Mouse (Mus musculus) skeletal muscle tissue, postnatal 0 days (tissue): ENCODE measurements around the gene Kcnc4. TPM values are rescaled to one million over a fixed set of nuclear protein-coding genes. Genes with fewer than 3 reads are reported as not detected.

Source experiments
- polyA plus RNA-seq: library from polyadenylated mRNA; unstranded; fragments of >200 nt; fragmentation: Nextera tagmentation; extraction: Ambion mirVana; gene quantifications from 2 replicates; pipeline ENCODE4 v1.2.1, GENCODE M21; 2015

Gene Kcnc4
- 5.6 and 6.5 TPM in 2 replicates for polyA plus RNA-seq

DNA sequence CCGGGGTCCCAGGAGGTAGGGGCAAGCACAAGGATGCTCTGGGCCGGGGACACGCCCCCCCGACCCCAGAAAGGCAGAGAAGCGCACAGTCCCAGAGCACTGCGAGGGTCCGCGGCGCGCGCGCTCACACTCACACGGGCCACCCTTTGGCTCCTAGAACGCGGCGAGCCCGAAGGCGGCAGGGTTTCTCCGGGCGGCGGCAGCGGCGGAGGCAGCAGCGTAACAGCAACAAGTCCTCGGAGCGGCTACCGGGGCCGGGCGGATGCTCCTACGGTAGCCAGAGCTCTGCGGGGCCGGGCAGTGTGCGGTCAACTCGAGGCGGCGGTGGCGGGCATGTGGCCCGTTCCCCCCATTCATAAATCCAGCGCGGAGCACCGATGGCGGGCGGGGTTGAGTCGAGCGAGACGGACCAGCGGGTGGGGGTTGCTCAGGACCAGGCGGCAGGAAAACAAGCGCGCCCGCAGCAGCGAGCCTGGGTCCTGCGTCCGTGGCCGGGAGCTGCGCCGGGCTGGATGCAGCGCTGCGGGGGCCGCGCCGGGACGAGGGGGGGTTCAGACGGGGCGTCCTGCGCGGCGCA is at the start of gene Kcnc4:
Gene Kcnc4 (minus strand): TSS at position 357 of the 577 bp plus-strand sequence.

Other genes starting within 250 kb of the Kcnc4 start
- 1.0 TPM in 1 of 2 replicates, not detected in the other for gene Cym, start 237.8 kb downstream of the Kcnc4 start, polyA plus RNA-seq
- not detected in 2 replicates for gene A630076J17Rik, start 228.9 kb downstream of the Kcnc4 start, polyA plus RNA-seq
- not detected in 2 replicates for gene Prok1, start 219.8 kb downstream of the Kcnc4 start, polyA plus RNA-seq
- gene Lamtor5, start 180.7 kb downstream of the Kcnc4 start, polyA plus RNA-seq, result 142 and 148 TPM in 2 replicates
- gene Slc16a4, start 168.3 kb downstream of the Kcnc4 start, polyA plus RNA-seq, result 0.71 and 1.2 TPM in 2 replicates
- gene Rbm15, start 125.9 kb downstream of the Kcnc4 start, polyA plus RNA-seq, result 7.4 and 8.3 TPM in 2 replicates
- 0.45 and 0.78 TPM in 2 replicates for gene Slc6a17, start 58.5 kb upstream of the Kcnc4 start, polyA plus RNA-seq
- not detected in 2 replicates for gene Ubl4b, start 95.5 kb upstream of the Kcnc4 start, polyA plus RNA-seq
- 0.06 TPM in 1 of 2 replicates, not detected in the other for gene Alx3, start 135.5 kb upstream of the Kcnc4 start, polyA plus RNA-seq
- gene Gm10961, start 171.8 kb upstream of the Kcnc4 start, polyA plus RNA-seq, result not detected in 2 replicates
- 16.9 and 17.8 TPM in 2 replicates for gene Strip1, start 172.1 kb upstream of the Kcnc4 start, polyA plus RNA-seq
- gene Ahcyl1, start 237.0 kb upstream of the Kcnc4 start, polyA plus RNA-seq, result 32.7 and 32.9 TPM in 2 replicates